Mouse (Mus musculus) embryonic facial prominence, embryonic 11.5 days (tissue): ENCODE data around the gene Mrps7. TPM values are rescaled to one million over a fixed set of nuclear protein-coding genes. Genes with fewer than 3 reads are reported as not detected.

Experiments
- ATAC-seq: fragments of 200-750 bp; cut with Nextera tagmentation; replicated peaks from 2 replicates; pipeline ENCODE4 v1.8.0; 2017; ENCODE audit warnings: low read depth; ENCODE audit not compliant: insufficient number of reproducible peaks, low FRiP score, low TSS enrichment
- DNase-seq: peaks from one replicate; pipeline ENCODE4 v3.0.0-alpha.2; 2015; ENCODE audit warnings: low spot score
- H3K27ac ChIP-seq: fragments of 300-500 bp; sonication (generic); replicated peaks from 2 replicates; pipeline ENCODE4 v1.5.1; 2014; ENCODE audit warnings: mild to moderate bottlenecking, low read depth, low read length, control low read depth
- H3K27me3 ChIP-seq: fragments of 300-500 bp; sonication (generic); 2 replicates; pipeline ENCODE4 v1.6.1; 2014; ENCODE audit warnings: mild to moderate bottlenecking, low read length, moderate library complexity, mixed read lengths; ENCODE audit not compliant: control insufficient read depth, insufficient read depth
- H3K36me3 ChIP-seq: fragments of 300-500 bp; sonication (generic); replicated peaks from 2 replicates; pipeline ENCODE4 v1.6.1; 2014; ENCODE audit warnings: low read depth, mild to moderate bottlenecking, low read length, moderate library complexity, mixed read lengths; ENCODE audit not compliant: control insufficient read depth, insufficient read depth
- H3K4me1 ChIP-seq: fragments of 300-500 bp; sonication (generic); 2 replicates; pipeline ENCODE4 v1.6.1; 2014; ENCODE audit warnings: low read length, mixed read lengths; ENCODE audit not compliant: control insufficient read depth, insufficient read depth
- H3K4me2 ChIP-seq: fragments of 300-500 bp; sonication (generic); 2 replicates; pipeline ENCODE4 v1.6.1; 2014; ENCODE audit warnings: low read depth, mild to moderate bottlenecking, control low read depth, low read length, moderate library complexity
- H3K4me3 ChIP-seq: fragments of 300-500 bp; sonication (generic); 2 replicates; pipeline ENCODE4 v1.5.1; 2014; ENCODE audit warnings: low read depth, low read length, control low read depth
- H3K9ac ChIP-seq: fragments of 300-500 bp; sonication (generic); replicated peaks from 2 replicates; pipeline ENCODE4 v1.6.1; 2014; ENCODE audit warnings: mild to moderate bottlenecking, control low read depth, low read length
- H3K9me3 ChIP-seq: fragments of 300-500 bp; sonication (generic); replicated peaks from 2 replicates; pipeline ENCODE4 v1.6.1; 2016; ENCODE audit warnings: mild to moderate bottlenecking, low read length, inconsistent platforms, mixed read lengths; ENCODE audit not compliant: control insufficient read depth
- WGBS: fragments of 180-500 bp; shearing (Covaris S2); extraction: QIAGEN DNeasy Blood & Tissue Kit; methylation state at CpG from one replicate; pipeline ENCODE4 v1.1.7; 2014; 5-methylcytosine and 5-hydroxymethylcytosine counted together
- polyA plus RNA-seq: library from polyadenylated mRNA; unstranded; fragments of >200 nt; fragmentation: Nextera tagmentation; extraction: Ambion mirVana; gene quantifications from 2 replicates; pipeline ENCODE4 v1.2.1, GENCODE M21; 2014

Mrps7 gene
- polyA plus RNA-seq, 1 experiment from 2014 or later: 110 TPM

- WGBS: 95% methylated on average over 15 of the region's 15 CpGs
- Histone ChIP-seq H3K27ac (no peak overlapping the region), H3K27me3 (no peaks in the 10 kb centered on the region), H3K4me2 (no peak overlapping the region), H3K36me3 (peaks cover under 1% of the 10 kb centered on the region; the same call in 1 of the 2 replicates), H3K4me3 (no peak overlapping the region), H3K9ac (no peak overlapping the region), H3K4me1 (no peaks in the 10 kb centered on the region; the same call in 1 of the 2 replicates), H3K9me3 (no peaks in the 10 kb centered on the region)
- no peak for ATAC-seq
- no peak for DNase-seq
Observed at GRCm38 (mm10) chr11:115600743-115601142, 3.0 kb upstream of the Mrps7 start.

GRCm38 (mm10) chr11:115601174-115601573, 2.6 kb upstream of the Mrps7 start:
- H3K9me3 ChIP-seq: no peaks in the 10 kb centered on the region
- ATAC-seq: no peak
- WGBS: 93% methylated on average over 4 of the region's 4 CpGs
- no peak overlapping the region for H3K4me2 ChIP-seq
- H3K9ac ChIP-seq: no peak overlapping the region
- DNase-seq: no peak
- H3K4me1 ChIP-seq: no peaks in the 10 kb centered on the region; the same call in 1 of the 2 replicates
- H3K27ac ChIP-seq: no peak overlapping the region
- no peak overlapping the region for H3K4me3 ChIP-seq
- no peaks in the 10 kb centered on the region for H3K27me3 ChIP-seq
- H3K36me3 ChIP-seq: peaks cover 3% of the 10 kb centered on the region; the same call in 1 of the 2 replicates

- DNase-seq (no peak), ATAC-seq (no peak)
- Histone ChIP-seq H3K4me2 (peak overlapping the region; percentile 91), H3K27me3 (no peaks in the 10 kb centered on the region), H3K36me3 (peaks cover 9% of the 10 kb centered on the region), H3K4me3 (peak overlapping the region; percentile 98), H3K9ac (peak overlapping the region; percentile 92), H3K9me3 (no peaks in the 10 kb centered on the region), H3K27ac (peak overlapping the region; percentile 84), H3K4me1 (no peaks in the 10 kb centered on the region; the same call in 1 of the 2 replicates)
- WGBS: 8% methylated on average over 15 of the region's 15 CpGs
Observed at GRCm38 (mm10) chr11:115603128-115603475, 623 bp upstream of the Mrps7 start.

- WGBS: under 1% methylated on average over 26 of the region's 26 CpGs
- no peaks in the 10 kb centered on the region; the same call in 1 of the 2 replicates for H3K4me1 ChIP-seq
- H3K4me2 ChIP-seq: peak overlapping the region; percentile 91
- no peaks in the 10 kb centered on the region for H3K27me3 ChIP-seq
- H3K36me3 ChIP-seq: peaks cover 14% of the 10 kb centered on the region
- peak overlapping the region; percentile 92 for H3K9ac ChIP-seq
- peak overlapping the region; percentile 98 for H3K4me3 ChIP-seq
- no peaks in the 10 kb centered on the region for H3K9me3 ChIP-seq
- ATAC-seq: peak; percentile 24; the same call in 1 of the 2 replicates
- DNase-seq: no peak
- peak overlapping the region; percentile 84 for H3K27ac ChIP-seq
Observed at GRCm38 (mm10) chr11:115604304-115604696, 575 bp downstream of the Mrps7 start.

- no peak overlapping the region for H3K27ac ChIP-seq
- H3K9ac ChIP-seq: no peak overlapping the region
- H3K36me3 ChIP-seq: peaks cover 14% of the 10 kb centered on the region
- no peak overlapping the region for H3K4me3 ChIP-seq
- DNase-seq: no peak
- no peaks in the 10 kb centered on the region for H3K27me3 ChIP-seq
- no peaks in the 10 kb centered on the region for H3K9me3 ChIP-seq
- no peaks in the 10 kb centered on the region; the same call in 1 of the 2 replicates for H3K4me1 ChIP-seq
- H3K4me2 ChIP-seq: no peak overlapping the region
- ATAC-seq: no peak
- 96% methylated on average over 18 of the region's 18 CpGs for WGBS
Observed at GRCm38 (mm10) chr11:115606733-115607132, 3.0 kb downstream of the Mrps7 start.

- Histone ChIP-seq H3K36me3 (peaks cover 14% of the 10 kb centered on the region), H3K9me3 (no peaks in the 10 kb centered on the region), H3K27ac (no peak overlapping the region), H3K4me1 (no peaks in the 10 kb centered on the region; the same call in 1 of the 2 replicates), H3K4me3 (no peak overlapping the region), H3K9ac (no peak overlapping the region), H3K4me2 (no peak overlapping the region), H3K27me3 (no peaks in the 10 kb centered on the region)
- DNase-seq (no peak), ATAC-seq (no peak)
- 85% methylated on average over 23 of the region's 23 CpGs for WGBS
Observed at GRCm38 (mm10) chr11:115608421-115609399, 5.0 kb downstream of the Mrps7 start.

- WGBS: 68% methylated on average over 3 of the region's 3 CpGs
- H3K27ac ChIP-seq: no peak overlapping the region
- DNase-seq (no peak), ATAC-seq (no peak)
- no peak overlapping the region for H3K9ac ChIP-seq
- H3K4me3 ChIP-seq: no peak overlapping the region
- no peaks in the 10 kb centered on the region for H3K9me3 ChIP-seq
- H3K4me1 ChIP-seq: no peaks in the 10 kb centered on the region; the same call in 1 of the 2 replicates
- H3K27me3 ChIP-seq: no peaks in the 10 kb centered on the region
- H3K4me2 ChIP-seq: no peak overlapping the region
- peaks cover 14% of the 10 kb centered on the region for H3K36me3 ChIP-seq
Observed at GRCm38 (mm10) chr11:115609576-115609975, 5.9 kb downstream of the Mrps7 start.

GRCm38 (mm10) chr11:115611173-115611572, 7.4 kb downstream of the Mrps7 start:
- WGBS: 66% methylated on average over 6 of the region's 6 CpGs
- Histone ChIP-seq H3K9ac (no peak overlapping the region), H3K9me3 (no peaks in the 10 kb centered on the region), H3K27ac (no peak overlapping the region), H3K4me1 (no peaks in the 10 kb centered on the region), H3K4me2 (no peak overlapping the region), H3K36me3 (peaks cover 11% of the 10 kb centered on the region), H3K4me3 (no peak overlapping the region), H3K27me3 (no peaks in the 10 kb centered on the region)
- ATAC-seq: no peak
- DNase-seq: no peak
